Mouse (Mus musculus): ENCODE data around the gene Reln. TPM values are rescaled to one million over a fixed set of nuclear protein-coding genes. Genes with fewer than 3 reads are reported as not detected.

Gene Reln
- total RNA-seq, 2 experiments from 2014 or later: 40.9 to 44.7 TPM

DNA sequence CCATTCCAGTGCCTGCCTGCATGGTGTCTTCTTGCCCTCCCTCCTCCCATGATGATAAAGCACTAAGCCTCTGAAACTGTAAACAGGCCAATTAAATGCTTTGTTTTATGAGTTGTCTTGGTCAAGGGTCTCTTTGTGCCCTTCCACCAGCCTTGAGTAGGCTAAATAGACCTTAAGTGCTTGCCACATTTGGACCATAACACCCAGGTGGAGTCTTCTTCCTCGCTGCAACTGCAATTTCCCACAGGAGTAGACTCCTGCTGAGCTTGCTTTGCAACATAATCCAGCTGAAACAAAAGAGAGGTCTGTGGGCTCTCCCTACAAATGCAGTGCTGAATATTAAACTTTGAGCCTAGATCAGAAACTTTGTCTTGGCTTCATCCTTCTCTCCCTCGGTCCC is 35.5 kb downstream of the Reln start:
- no peak for DNase-seq (ENCODE audit: low spot score in 2 of 2)

DNA sequence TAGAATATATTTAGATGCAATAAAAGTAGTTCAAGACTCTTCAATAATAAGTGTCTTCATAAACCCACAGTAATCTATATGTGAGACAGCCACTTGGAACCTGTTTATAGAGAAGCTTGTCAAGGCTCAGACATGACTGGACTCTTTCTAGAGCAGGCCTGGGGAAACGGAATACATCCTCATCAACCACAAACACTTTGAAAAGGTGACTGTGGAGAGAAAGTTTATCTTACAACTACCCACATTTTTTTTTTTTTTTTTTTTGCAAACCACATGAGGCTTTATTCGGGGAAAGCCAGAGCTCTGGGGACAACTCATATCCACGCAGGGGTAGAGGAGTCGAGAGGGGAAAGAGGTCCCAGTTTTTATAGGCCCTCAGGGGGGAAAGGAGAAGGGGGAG is 36.6 kb downstream of the Reln start:
- DNase-seq (ENCODE audit: low spot score in 2 of 2): no peak

DNA sequence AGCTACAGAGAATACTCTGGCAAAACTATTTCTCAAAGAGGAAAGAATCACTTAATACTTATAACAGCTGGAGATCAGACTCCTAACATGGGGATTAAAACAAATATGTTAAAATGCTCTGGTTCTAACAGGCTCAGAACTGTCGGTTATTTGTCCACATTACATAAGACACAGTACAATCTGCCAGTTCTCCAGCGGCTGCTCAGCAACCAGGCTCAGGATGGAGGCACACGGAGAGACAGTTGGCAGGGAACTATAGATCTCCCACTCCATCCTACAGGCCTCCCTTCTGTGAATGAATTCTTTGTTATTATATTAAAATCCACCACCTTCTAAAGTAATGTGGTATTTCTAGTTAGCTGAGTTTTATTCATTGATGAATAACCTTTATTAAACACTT is 37.4 kb downstream of the Reln start:
- peak; percentile 70 to 83 for DNase-seq (ENCODE audit: low spot score in 2 of 2)

GRCm38 (mm10) chr5:22303709-22304108 is 40.8 kb downstream of the Reln start:
- DNase-seq (ENCODE audit: low spot score in 2 of 2): no peak

GRCm38 (mm10) chr5:22302309-22302708 is 42.2 kb downstream of the Reln start:
- DNase-seq (ENCODE audit: low spot score in 2 of 2): no peak

DNA sequence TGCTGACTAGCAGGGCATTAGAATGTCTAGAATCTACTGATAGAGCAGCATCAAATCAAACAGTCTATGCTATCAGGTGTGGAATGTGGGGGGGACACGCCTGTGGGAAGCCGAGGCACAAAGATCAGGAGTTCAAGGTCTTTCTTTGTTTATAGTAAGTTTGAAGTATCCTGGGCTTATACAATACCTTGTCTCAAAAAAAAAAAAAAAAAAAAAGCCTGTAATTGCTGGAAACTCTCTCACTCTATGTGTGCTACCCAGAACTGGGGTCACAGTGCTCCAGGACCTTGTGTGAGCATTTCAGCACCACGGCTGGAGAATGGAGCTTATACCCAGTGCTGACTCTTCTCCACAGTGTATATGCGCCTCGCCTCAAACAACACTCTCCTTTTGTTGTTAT is 43.7 kb downstream of the Reln start:
- DNase-seq (ENCODE audit: low spot score in 2 of 2): no peak

DNA sequence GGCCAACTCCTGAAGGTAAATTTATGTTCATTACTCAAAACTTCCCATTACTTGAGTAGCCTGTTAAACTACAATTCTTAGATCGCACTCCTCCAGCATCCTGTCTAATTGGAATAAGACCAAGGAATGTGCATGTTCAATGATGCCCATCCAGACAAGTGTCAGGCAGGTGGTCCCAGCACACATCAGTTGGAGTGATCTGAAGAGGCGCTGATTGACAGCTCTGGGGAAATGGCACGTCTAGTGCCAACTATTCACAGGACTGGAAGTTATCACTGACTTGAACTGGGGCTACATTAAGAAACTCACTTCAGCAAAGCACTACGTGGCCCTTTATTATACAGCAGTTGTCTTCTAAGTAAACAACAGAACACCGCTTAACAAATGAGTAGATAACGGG is 44.5 kb downstream of the Reln start:
- DNase-seq (ENCODE audit: low spot score in 2 of 2): no peak

DNA sequence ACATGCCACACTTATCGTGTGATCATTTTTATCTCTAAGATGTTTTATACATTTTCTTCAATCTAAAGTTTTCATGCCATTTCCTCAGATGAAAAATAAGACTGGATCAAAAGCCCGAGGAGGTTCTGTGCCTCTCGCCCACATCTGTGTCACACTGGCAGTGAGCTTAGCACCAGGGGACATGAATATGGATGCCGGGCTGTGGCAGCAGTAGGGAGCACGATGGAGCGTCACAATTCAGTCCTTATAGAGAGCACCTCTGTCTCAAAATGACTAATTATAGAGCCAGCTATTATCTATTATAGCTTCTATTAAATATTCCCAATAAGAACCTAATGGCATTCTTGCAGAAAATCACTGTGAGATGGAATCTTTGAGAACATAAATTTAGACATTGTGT is 49.3 kb downstream of the Reln start:
- DNase-seq (ENCODE audit: low spot score in 2 of 2): no peak

- no peak for DNase-seq (ENCODE audit: low spot score in 2 of 2)
Observed at GRCm38 (mm10) chr5:22291409-22291808, 53.1 kb downstream of the Reln start.

DNA sequence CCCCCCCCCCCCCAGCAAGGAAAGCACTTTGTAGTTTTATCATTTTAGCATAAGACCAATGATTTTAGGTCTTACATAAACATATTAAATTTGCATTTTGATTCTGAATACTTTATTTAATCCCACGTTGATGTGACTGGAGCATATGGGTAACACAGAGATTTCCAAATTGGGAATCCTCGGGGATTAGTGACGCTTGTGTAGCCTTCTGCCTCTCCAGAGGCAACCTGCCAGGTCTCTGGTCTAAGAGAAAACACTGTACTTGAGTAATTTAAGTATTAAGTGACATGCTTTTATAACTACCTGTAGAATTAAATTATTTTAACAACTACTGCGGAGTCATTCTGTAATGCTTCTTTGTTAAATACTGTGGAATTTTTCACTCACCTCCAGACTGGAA is 59.1 kb downstream of the Reln start:
- peak in 1 of 2 experiments; percentile 32 for DNase-seq (ENCODE audit: low spot score in 2 of 2)

DNA sequence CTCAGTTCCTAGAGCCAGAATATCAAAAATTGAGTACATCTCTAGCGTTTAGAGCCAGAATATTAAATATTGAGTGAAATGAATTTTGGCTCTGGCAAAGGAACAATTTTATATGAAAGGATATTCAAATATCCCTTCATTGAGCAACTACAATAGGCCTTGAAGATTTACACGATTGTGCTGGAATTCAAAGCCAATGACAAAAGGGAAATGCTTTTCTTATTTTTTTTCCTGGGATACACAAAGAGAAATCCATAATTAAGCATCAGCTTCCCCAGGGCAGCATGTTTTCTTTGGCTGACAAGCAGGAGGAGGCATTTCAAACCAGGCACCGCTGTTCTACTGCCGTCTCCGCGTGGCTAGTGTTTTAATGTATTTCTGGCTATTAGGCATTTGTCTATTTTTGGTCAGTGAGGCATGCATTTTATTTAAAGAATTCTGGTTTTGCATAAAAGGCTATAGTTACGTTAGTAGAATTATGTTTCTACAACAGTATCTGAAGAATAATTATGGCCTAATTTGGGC is 62.3 kb downstream of the Reln start:
- DNase-seq (ENCODE audit: low spot score in 2 of 2): no peak

- no peak for DNase-seq (ENCODE audit: low spot score in 2 of 2)
Observed at GRCm38 (mm10) chr5:22280534-22281164, 63.9 kb downstream of the Reln start.

DNA sequence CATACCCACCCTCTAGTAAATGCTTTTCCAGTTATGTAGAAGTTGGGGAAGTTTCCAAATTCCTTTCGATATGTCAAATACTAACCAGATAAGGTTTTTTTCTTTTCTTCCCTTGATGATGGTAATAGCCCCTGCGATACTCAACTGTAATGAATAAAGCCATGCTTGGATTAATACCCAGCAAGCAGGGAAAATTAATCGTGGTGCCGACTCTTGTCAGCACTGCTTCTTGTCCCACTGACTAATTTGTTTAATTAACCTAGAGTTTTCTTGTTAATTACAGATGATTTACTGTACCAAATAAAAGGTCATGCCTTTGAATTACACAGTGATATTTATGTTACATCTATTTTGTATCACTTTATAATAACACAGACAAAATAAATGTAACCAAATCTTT is 65.3 kb downstream of the Reln start:
- no peak for DNase-seq (ENCODE audit: low spot score in 2 of 2)

DNA sequence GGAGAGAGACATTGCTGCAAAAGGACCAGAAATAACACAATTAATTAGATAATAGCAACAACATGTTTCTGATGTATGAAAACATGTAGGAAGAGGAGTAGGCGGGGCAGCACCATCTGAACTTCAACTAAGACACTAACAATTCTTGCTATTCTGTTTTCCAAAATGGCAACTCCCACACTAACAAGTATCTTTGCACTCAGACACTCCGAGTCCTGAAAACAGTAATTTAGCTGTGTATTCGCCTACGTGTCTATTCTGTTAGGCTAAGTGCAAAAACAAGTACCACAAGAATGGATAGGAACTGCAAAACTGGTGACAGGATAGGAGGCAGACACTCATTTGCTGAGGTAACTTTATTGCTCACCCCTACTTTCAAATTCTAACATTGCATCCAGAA is 70.4 kb downstream of the Reln start:
- peak in 1 of 2 experiments; percentile 6 for DNase-seq (ENCODE audit: low spot score in 2 of 2)

DNA sequence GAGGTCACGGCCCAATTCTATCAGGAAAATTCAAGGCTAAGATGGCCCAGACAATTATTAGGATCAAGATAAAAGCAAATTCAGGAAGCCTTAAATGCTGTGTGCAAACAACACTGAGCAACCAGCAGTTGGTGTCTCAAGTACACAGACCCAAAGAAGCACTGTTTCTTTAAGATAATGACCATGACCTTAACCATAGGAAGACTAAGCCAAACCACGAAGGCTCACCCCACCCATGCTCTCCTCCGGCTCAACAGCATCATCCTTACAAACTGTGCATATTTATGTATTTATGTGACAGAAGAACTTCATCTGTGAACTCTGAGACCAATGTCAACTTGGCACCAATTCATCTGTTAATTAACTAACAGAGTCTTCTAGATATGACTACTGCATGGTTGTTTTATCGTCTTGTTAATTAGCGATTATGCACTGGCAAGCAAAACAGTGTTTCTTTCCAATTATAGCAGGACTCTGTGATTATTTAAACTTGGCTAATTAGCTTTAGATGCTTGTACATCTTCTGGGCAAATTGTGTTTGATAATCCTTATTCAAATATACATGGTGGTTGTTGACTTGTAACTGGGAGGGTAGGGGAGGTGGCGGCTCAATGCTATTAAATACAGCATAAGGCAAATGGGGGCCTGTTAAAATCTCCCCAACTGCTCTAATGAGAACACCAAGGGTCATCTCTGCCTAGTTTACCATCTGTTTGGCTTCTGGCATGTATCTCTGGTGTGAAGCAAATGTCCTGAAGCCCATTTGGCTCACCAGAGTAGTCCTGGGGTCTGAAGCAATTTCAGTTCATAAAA is 77.8 kb downstream of the Reln start:
- no peak for DNase-seq (ENCODE audit: low spot score in 2 of 2)

DNA sequence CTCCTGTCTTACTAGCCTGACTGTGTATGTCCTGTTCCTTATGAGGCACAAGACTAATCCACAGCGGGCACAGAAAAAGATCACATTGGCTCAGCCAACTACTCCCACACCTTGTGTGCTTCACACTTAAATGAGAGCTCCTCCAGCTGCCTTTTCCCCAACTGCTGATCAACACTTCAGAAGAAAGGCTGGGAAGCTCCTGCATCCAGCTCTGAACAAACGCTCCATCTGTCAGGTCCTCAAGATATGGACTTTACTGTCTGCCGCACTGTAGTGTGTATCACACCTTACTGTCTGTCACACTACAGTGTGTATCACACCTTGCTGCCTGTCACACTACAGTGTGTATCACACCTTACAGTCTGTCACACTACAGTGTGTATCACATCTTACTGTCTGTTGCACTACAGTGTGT is 82.1 kb downstream of the Reln start:
- no peak for DNase-seq (ENCODE audit: low spot score in 2 of 2)

DNA sequence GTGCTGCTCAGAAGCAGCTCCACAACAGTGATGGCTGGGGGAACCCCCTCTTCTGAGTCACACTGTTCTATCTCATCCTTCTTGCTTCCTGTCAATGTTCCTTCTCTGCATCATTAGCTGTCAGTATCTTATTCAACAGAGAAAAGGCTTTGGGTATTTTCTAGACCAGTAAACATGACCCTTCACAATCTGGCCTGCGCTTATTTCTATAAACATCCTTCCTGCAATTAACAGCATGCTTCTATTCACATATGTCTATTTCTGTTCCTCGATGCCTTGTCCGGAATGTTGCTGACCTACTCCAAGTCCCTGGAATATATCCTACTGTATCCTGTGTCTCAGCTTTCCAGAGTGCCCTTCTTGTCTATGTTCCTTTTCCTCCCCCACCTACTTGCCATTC is 89.2 kb downstream of the Reln start:
- no peak for DNase-seq (ENCODE audit: low spot score in 2 of 2)

DNA sequence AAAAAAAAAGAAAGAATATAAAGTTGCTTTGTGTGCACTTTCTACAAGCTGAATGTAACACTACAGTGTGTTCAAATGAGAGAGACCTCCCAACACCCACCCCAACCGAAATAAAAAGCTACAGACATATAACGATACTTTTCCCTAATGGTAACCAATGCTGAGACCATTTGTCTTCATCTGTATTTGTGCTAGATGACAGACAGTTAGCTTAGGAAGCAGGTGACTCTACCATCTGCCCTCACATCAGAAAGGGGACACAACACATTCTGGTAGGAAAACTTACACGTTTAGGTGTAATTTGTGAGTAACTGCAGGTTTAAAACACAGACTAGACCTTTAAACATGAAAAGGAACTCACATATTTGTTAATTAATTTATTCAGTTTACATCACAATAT is 90.6 kb downstream of the Reln start:
- DNase-seq (ENCODE audit: low spot score in 2 of 2): no peak

GRCm38 (mm10) chr5:22253318-22253717 is 91.2 kb downstream of the Reln start:
- DNase-seq (ENCODE audit: low spot score in 2 of 2): no peak

- DNase-seq (ENCODE audit: low spot score in 2 of 2): peak in 1 of 2 experiments; percentile 5
Observed at GRCm38 (mm10) chr5:22247850-22248249, 96.7 kb downstream of the Reln start.

DNA sequence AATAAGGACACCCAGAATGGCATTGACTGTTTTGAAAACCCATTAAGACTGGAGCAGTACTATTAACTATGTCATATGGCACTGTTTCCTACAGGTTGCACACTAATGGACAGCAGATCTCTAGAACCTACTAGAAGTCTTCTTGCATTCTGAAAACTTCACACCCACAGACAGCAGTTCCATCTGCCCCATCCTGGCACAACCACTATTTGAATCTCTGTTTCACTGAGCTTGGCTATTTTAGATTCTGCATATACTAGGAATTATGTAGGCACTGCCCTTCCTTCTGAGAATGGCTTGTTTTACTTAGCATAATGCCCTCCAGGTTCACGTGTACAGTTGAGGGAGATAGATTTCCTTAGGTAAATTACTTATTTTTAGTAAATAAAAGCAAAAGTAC is 99.4 kb downstream of the Reln start:
- peak in 1 of 2 experiments; percentile 21 for DNase-seq (ENCODE audit: low spot score in 2 of 2)

GRCm38 (mm10) chr5:22243538-22243937 is 101.0 kb downstream of the Reln start:
- no peak for DNase-seq (ENCODE audit: low spot score in 2 of 2)

DNA sequence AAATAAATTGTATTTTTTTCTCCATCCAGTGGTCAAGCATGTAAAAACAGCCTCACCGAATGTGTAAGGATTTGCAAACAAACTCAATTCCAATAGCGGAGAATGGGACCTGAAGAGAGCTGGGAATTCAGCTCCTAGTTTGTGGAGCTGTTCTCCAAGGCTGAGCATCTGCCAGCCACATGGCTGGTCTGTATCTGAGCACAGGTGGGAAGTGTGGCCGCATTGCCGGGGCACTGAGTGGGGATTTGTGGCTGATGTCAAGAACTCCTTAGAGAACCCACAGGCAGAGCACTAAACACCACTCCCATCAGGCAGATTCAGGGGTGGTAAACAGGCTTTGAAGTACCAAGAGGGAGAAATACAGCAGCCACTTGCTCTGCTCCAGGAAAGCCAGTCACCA is 102.9 kb downstream of the Reln start:
- no peak for DNase-seq (ENCODE audit: low spot score in 2 of 2)
